Mouse (Mus musculus) brain, adult 2 months (tissue): Measurements from ENCODE around the gene Cdc26.

Experiments
- DNase-seq: peaks from one replicate; pipeline ENCODE4 v3.0.0; 2011; ENCODE audit warnings: low read depth, low spot score

The Cdc26 gene

GRCm38 (mm10) chr4:62361571-62361970, 46.9 kb downstream of the Cdc26 start:
- no peak for DNase-seq

- peak; percentile 5 for DNase-seq
Observed at GRCm38 (mm10) chr4:62360805-62361455, 47.5 kb downstream of the Cdc26 start.

- DNase-seq: peak; percentile 100
Observed at GRCm38 (mm10) chr4:62360088-62360804, 48.2 kb downstream of the Cdc26 start, which contains the start of the genes Fkbp15 and Slc31a1. Fkbp15 (minus strand) TSS chr4:62360548. Slc31a1 (plus strand) TSS chr4:62360727.

GRCm38 (mm10) chr4:62359256-62359775, 49.1 kb downstream of the Cdc26 start:
- DNase-seq: no peak

GRCm38 (mm10) chr4:62357631-62358148, 50.8 kb downstream of the Cdc26 start:
- DNase-seq: no peak

GRCm38 (mm10) chr4:62349371-62349770, 59.1 kb downstream of the Cdc26 start:
- no peak for DNase-seq

DNA sequence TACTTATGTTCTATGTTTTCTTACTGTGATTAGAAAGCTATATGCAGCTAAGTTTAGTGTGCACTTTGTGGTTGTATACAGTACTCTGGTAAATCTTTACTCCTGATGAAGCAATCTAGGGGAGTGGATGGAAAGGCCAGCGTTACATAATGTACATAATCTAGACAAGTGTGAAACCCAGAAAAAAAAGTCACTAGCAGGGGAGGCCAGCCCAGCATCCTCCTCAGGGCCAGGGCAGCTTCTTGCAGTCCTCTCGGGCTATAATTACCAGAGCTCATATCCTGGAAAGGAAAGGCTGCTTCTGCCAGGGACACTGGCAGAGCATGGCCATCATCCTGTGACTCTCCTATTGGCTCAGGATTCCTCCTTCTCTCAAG, 60.1 kb downstream of the Cdc26 start:
- DNase-seq: peak; percentile 14

GRCm38 (mm10) chr4:62347605-62348328, 60.7 kb downstream of the Cdc26 start:
- no peak for DNase-seq

GRCm38 (mm10) chr4:62345827-62346226, 62.6 kb downstream of the Cdc26 start:
- DNase-seq: no peak

DNA sequence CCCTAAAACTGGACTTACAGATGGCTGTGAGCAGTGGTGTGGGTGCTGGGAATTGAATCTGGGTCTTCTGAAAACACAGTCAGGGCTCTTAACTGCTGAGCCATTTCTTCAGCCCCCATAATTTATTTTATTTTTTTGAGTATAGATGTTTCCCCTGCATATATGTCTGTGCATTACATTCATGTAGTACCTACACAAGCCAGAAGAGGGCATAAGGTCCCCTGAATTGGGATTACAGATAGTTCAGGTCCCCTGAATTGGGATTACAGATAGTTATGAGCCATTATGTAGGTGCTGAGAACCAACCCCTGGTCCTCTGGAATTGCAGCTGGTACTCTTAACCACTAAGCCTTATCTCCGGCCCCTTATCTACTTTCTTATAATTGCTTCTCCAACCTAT, 64.4 kb downstream of the Cdc26 start:
- no peak for DNase-seq

GRCm38 (mm10) chr4:62338536-62338935, 69.9 kb downstream of the Cdc26 start:
- DNase-seq: no peak
